In genomic region chr14:118936952-118937351, GRCm38 (mm10) we compare ENCODE assay signal across 8 mouse cellular contexts. TPM values are rescaled to one million over a fixed set of nuclear protein-coding genes. Genes with fewer than 3 reads are reported as not detected.
A peak's percentile ranks its signal among the peaks of the same experiment; 100 is the strongest.
DNase-seq lines count a peak whose midpoint lies in the region; ATAC-seq and TF ChIP-seq lines count a peak whose summit lies in the region.

No protein-coding gene starts in this region.

- intact Hi-C loops in gastrocnemius, adult 2 months (cut with DNase I), result no loop called here

- H3K9ac ChIP-seq in liver, embryonic 13.5 days, result peak overlapping the region; percentile 84

- no peaks in the 10 kb centered on the region for H3K27me3 ChIP-seq in thymus, adult 2 months (ENCODE audit: control insufficient read depth, insufficient read depth, low read length)
- H3K27me3 ChIP-seq in liver, embryonic 13.5 days, result no peaks in the 10 kb centered on the region

- peak overlapping the region; percentile 100 for H3K4me3 ChIP-seq in gastrocnemius, adult 2 months
- H3K4me3 ChIP-seq in thymus, adult 2 months (ENCODE audit: control insufficient read depth, insufficient read depth, low read length), result peak overlapping the region; percentile 60
- peak overlapping the region; percentile 98 for H3K4me3 ChIP-seq in liver, embryonic 13.5 days (replicated peaks)

- ATAC-seq in liver, embryonic 13.5 days (ENCODE audit: low read depth), result no peak

- peak overlapping the region; percentile 94 for H3K4me2 ChIP-seq in liver, embryonic 13.5 days

- H3K4me1 ChIP-seq in thymus, adult 2 months (replicated peaks; ENCODE audit: control insufficient read depth, insufficient read depth, low read length), result peaks cover 38% of the 10 kb centered on the region
- H3K4me1 ChIP-seq in liver, embryonic 13.5 days (replicated peaks), result peaks cover 56% of the 10 kb centered on the region

- no peaks in the 10 kb centered on the region for H3K9me3 ChIP-seq in liver, embryonic 13.5 days (replicated peaks)

- no peak for TF ChIP-seq CTCF in gastrocnemius, adult 2 months (IDR thresholded peaks at IDR 0.05)
- no peak for TF ChIP-seq CTCF in thymus, adult 2 months (IDR thresholded peaks at IDR 0.05; ENCODE audit: borderline replicate concordance, control insufficient read depth, extremely low read depth, insufficient read depth, low read length, poor library complexity)

- no peak for TF ChIP-seq POLR2A in thymus, adult 2 months (IDR thresholded peaks at IDR 0.05; ENCODE audit: control insufficient read depth, extremely low read depth, insufficient read depth, low read length, poor library complexity)

- H3K27ac ChIP-seq in gastrocnemius, adult 2 months, result peak overlapping the region; percentile 100
- peak overlapping the region; percentile 31; the same call in 1 of the 2 replicates for H3K27ac ChIP-seq in thymus, adult 2 months (ENCODE audit: control insufficient read depth, insufficient read depth, low read length)
- peak overlapping the region; percentile 84 for H3K27ac ChIP-seq in liver, embryonic 13.5 days

- WGBS in thymus, adult 2 months, result 36% methylated on average over 4 of the region's 4 CpGs
- WGBS in liver, embryonic 13.5 days (ENCODE audit: insufficient replicate concordance), result 29% methylated on average over 4 of the region's 4 CpGs

- H3K36me3 ChIP-seq in thymus, adult 2 months (ENCODE audit: control insufficient read depth, insufficient read depth, low read length), result no peaks in the 10 kb centered on the region
- no peaks in the 10 kb centered on the region for H3K36me3 ChIP-seq in liver, embryonic 13.5 days

- no peak for DNase-seq in gastrocnemius, adult 2 months
- no peak for DNase-seq in gastrocnemius, postnatal 10 days
- DNase-seq in thymus, adult 2 months, result no peak
- DNase-seq in thymus, postnatal 36 days, result no peak
- no peak for DNase-seq in liver, embryonic 13.5 days
- DNase-seq in ovary, postnatal 36 days (ENCODE audit: low spot score), result no peak
- DNase-seq in right cerebral cortex, postnatal 14 days, result no peak
- DNase-seq in cerebellum, postnatal 4 days (ENCODE audit: low spot score in 2 of 2), result no peak

RNA-seq across cellular contexts. Expression of gene Dnajc3, which starts 0.8 kb away (rescaled TPM):
- 10 to 100 TPM; 18.3 to 25.0 TPM for total RNA-seq in gastrocnemius, adult 2 months (2021)
- total RNA-seq in gastrocnemius, postnatal 10 days (2021), result 10 to 100 TPM; 22.3 to 25.9 TPM
- polyA plus RNA-seq in thymus, adult 2 months (2012; rRNA removed), result 29.8 and 31.8 TPM in 2 replicates
- 29.3 and 36.6 TPM in 2 replicates for polyA plus RNA-seq in liver, embryonic 13.5 days (2015; fragmentation: Nextera tagmentation; extraction: Ambion mirVana)

RNA-seq across cellular contexts. Expression of gene Dzip1, which starts 11.7 kb away (rescaled TPM):
- total RNA-seq in gastrocnemius, adult 2 months (2021), result 1 to 10 TPM; 1.6 to 2.6 TPM
- total RNA-seq in gastrocnemius, postnatal 10 days (2021), result 10 to 100 TPM in 1 of 2 experiments, 1 to 10 TPM in 1; 7.4 to 11.6 TPM
- 70.1 and 85.2 TPM in 2 replicates for polyA plus RNA-seq in thymus, adult 2 months (2012; rRNA removed)
- 2.1 and 2.6 TPM in 2 replicates for polyA plus RNA-seq in liver, embryonic 13.5 days (2015; fragmentation: Nextera tagmentation; extraction: Ambion mirVana)

Comparison
In these comparisons a context has a peak if more than half of its experiments do, and no peak if none do; other contexts are left out.
1. H3K27ac ChIP-seq: peak in every context shown above with its lines; median percentile 100 in gastrocnemius, adult 2 months; 84 in liver, embryonic 13.5 days; 31 in thymus, adult 2 months.